Mouse (Mus musculus): ENCODE measurements around the gene Hist2h2ac.

GRCm38 (mm10) chr3:96257190-96257589 lies 36.5 kb upstream of the Hist2h2ac start:
- TF ChIP-seq CTCF (IDR thresholded peaks at IDR 0.05; ENCODE audit: borderline replicate concordance, control insufficient read depth, extremely low read depth, insufficient read depth, low read length, poor library complexity) = no peak
- TF ChIP-seq POLR2A (IDR thresholded peaks at IDR 0.05; ENCODE audit: control insufficient read depth, extremely low read depth, insufficient read depth, low read length, poor library complexity) = no peak

Data from thymus, adult 2 months (tissue).